Mouse (Mus musculus) c-Kit-positive CD71-negative TER-119-negative erythroid progenitor cells, embryonic 14.5 days (primary cell): Measurements from ENCODE around the gene Tbc1d9b.
A peak's percentile ranks its signal among the peaks of the same experiment; 100 is the strongest.

Experiments used
- DNase-seq: peaks from one replicate; pipeline ENCODE4 v3.0.0-alpha.2; 2013; ENCODE audit warnings: low read depth

The Tbc1d9b gene

GRCm38 (mm10) chr11:50176351-50176750, 45.2 kb downstream of the Tbc1d9b start:
- DNase-seq, result no peak

GRCm38 (mm10) chr11:50177111-50177510, 45.9 kb downstream of the Tbc1d9b start:
- DNase-seq, result no peak

- DNase-seq, result no peak
Observed at GRCm38 (mm10) chr11:50178532-50179488, 47.6 kb downstream of the Tbc1d9b start.

- DNase-seq, result no peak
Observed at GRCm38 (mm10) chr11:50180478-50181231, 49.5 kb downstream of the Tbc1d9b start.

GRCm38 (mm10) chr11:50182702-50183101, 51.5 kb downstream of the Tbc1d9b start:
- DNase-seq, result no peak

GRCm38 (mm10) chr11:50184788-50185187, 53.6 kb downstream of the Tbc1d9b start:
- DNase-seq, result no peak

GRCm38 (mm10) chr11:50188682-50189081, 57.5 kb downstream of the Tbc1d9b start:
- no peak for DNase-seq

GRCm38 (mm10) chr11:50190362-50190761, 59.2 kb downstream of the Tbc1d9b start:
- no peak for DNase-seq

- DNase-seq, result no peak
Observed at GRCm38 (mm10) chr11:50192278-50192677, 61.1 kb downstream of the Tbc1d9b start.

- DNase-seq, result no peak
Observed at GRCm38 (mm10) chr11:50194070-50194469, 62.9 kb downstream of the Tbc1d9b start.

GRCm38 (mm10) chr11:50194793-50195192, 63.6 kb downstream of the Tbc1d9b start:
- no peak for DNase-seq

GRCm38 (mm10) chr11:50197500-50197899, 66.3 kb downstream of the Tbc1d9b start:
- no peak for DNase-seq

GRCm38 (mm10) chr11:50198219-50198846, 67.1 kb downstream of the Tbc1d9b start:
- DNase-seq, result no peak

GRCm38 (mm10) chr11:50198916-50199315, 67.7 kb downstream of the Tbc1d9b start:
- no peak for DNase-seq

GRCm38 (mm10) chr11:50200613-50201012, 69.4 kb downstream of the Tbc1d9b start:
- no peak for DNase-seq

- DNase-seq, result no peak
Observed at GRCm38 (mm10) chr11:50201590-50201989, 70.4 kb downstream of the Tbc1d9b start.

GRCm38 (mm10) chr11:50203302-50203827, 72.2 kb downstream of the Tbc1d9b start:
- DNase-seq, result no peak

GRCm38 (mm10) chr11:50205434-50205833, 74.2 kb downstream of the Tbc1d9b start:
- no peak for DNase-seq

GRCm38 (mm10) chr11:50206037-50206436, 74.8 kb downstream of the Tbc1d9b start:
- no peak for DNase-seq

GRCm38 (mm10) chr11:50207344-50207743, 76.1 kb downstream of the Tbc1d9b start:
- DNase-seq, result no peak

GRCm38 (mm10) chr11:50208039-50208438, 76.8 kb downstream of the Tbc1d9b start:
- no peak for DNase-seq

- DNase-seq, result peak; percentile 85
Observed at GRCm38 (mm10) chr11:50210101-50210504, 78.9 kb downstream of the Tbc1d9b start.
